Mouse (Mus musculus): ENCODE data around the gene Gm20388. TPM values are rescaled to one million over a fixed set of nuclear protein-coding genes. Genes with fewer than 3 reads are reported as not detected.

The Gm20388 gene
- total RNA-seq, 2 experiments from 2014 or later, result 2.4 to 2.6 TPM

- DNase-seq (ENCODE audit: extremely low spot score in 1 of 2, low spot score in 2 of 2), result no peak
- no peak for TF ChIP-seq CTCF (IDR thresholded peaks at IDR 0.05)
- intact Hi-C loops (cut with DNase I), result no loop called here
- H3K4me3 ChIP-seq, result no peak overlapping the region
- no peak overlapping the region for H3K27ac ChIP-seq
Observed at GRCm38 (mm10) chr8:123134149-123134713, 3223.6 kb downstream of the Gm20388 start.

DNA sequence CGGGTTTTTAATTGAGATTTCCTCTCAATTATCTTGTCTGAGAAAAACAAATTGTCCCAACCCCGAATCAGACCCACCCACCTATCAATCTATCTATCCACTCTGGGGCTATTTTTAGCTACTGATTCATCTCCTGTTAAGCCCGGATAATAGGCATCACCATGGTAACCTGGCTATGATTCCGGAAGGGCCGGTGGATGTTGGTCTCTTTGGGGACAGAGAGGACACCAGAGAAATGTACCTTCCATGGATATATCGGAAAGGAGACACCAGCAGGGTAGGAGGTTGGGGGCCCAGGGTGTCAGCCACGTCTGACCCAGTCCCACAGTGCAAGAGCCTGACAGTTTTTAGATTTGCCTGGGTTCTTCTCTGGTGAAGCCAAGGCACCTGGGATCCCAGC, 3224.8 kb downstream of the Gm20388 start:
- Histone ChIP-seq H3K4me3 (no peak overlapping the region), H3K27ac (no peak overlapping the region)
- no peak for DNase-seq (ENCODE audit: extremely low spot score in 1 of 2, low spot score in 2 of 2)
- TF ChIP-seq CTCF (IDR thresholded peaks at IDR 0.05), result no peak
- intact Hi-C loops (cut with DNase I), result no loop called here

- no peak overlapping the region for H3K27ac ChIP-seq
Observed at GRCm38 (mm10) chr8:123135806-123136205, 3225.2 kb downstream of the Gm20388 start.

DNA sequence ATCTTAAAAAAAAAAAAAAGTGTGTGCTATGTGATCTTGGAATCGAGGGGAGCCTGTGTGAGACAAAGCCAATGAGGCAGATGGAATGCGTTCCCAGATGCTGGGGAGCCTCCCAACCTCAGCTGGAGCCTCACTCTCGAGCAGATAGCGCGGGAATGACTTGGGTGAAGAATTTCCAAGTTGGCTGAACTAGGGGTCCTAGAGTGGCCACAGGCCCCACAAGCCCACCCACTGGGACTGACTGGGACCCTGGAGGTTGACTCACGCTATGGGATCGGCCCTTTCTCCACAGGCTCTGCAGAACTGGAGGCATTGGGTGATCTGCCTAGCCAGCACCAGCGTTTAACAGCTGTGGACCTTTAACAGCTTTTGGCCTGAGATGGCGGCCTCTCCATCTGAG, 3225.6 kb downstream of the Gm20388 start:
- Histone ChIP-seq H3K4me3 (no peak overlapping the region), H3K27ac (no peak overlapping the region)
- TF ChIP-seq CTCF (IDR thresholded peaks at IDR 0.05), result no peak
- DNase-seq (ENCODE audit: extremely low spot score in 1 of 2, low spot score in 2 of 2), result no peak
- intact Hi-C loops (cut with DNase I), result loop anchor here (2.0 kb wide), 1 partner anchor 13 kb away; no protein-coding TSS in a partner anchor

More at GRCm38 (mm10) chr8:123135806-123136205, 3225.2 kb downstream of the Gm20388 start:
- intact Hi-C loops (cut with DNase I), result loop anchor here (2.0 kb wide), 1 partner anchor 13 kb away; no protein-coding TSS in a partner anchor
- no peak for TF ChIP-seq CTCF (IDR thresholded peaks at IDR 0.05)
- no peak overlapping the region for H3K4me3 ChIP-seq
- no peak for DNase-seq (ENCODE audit: extremely low spot score in 1 of 2, low spot score in 2 of 2)

DNA sequence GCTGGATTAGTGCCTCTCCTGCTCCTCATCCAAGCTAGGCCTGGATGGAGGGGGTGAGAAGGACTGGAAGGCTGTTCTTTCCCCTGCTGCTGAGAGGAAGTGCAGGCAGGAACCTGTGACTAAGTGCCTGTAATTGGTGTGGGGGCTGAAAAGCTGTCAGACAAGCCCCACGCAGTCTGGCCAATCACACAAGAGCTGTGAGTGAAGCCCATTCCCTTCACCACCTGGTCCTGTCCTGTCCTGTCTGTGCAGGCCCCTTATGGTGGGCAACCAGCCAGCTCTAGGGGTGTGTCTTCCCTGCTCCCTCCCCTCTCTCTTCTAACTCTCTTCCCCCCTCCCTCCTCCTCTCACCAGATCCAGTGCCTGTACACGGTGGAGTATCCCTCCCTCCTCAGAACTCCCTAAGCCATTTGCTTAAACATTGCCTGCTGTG, 3227.0 kb downstream of the Gm20388 start:
- TF ChIP-seq CTCF (IDR thresholded peaks at IDR 0.05), result no peak
- peak; percentile 63 to 65 for DNase-seq (ENCODE audit: extremely low spot score in 1 of 2, low spot score in 2 of 2)
- intact Hi-C loops (cut with DNase I), result loop anchor here (2.0 kb wide), 1 partner anchor 15 kb away; no protein-coding TSS in a partner anchor
- no peak overlapping the region for H3K4me3 ChIP-seq
- H3K27ac ChIP-seq, result no peak overlapping the region

- TF ChIP-seq CTCF (IDR thresholded peaks at IDR 0.05), result no peak
- no peak for DNase-seq (ENCODE audit: extremely low spot score in 1 of 2, low spot score in 2 of 2)
- Histone ChIP-seq H3K27ac (no peak overlapping the region), H3K4me3 (no peak overlapping the region)
- intact Hi-C loops (cut with DNase I), result no loop called here
Observed at GRCm38 (mm10) chr8:123138741-123139140, 3228.1 kb downstream of the Gm20388 start.

- intact Hi-C loops (cut with DNase I), result no loop called here
- H3K27ac ChIP-seq, result no peak overlapping the region
Observed at GRCm38 (mm10) chr8:123141741-123142462, 3231.3 kb downstream of the Gm20388 start.

DNA sequence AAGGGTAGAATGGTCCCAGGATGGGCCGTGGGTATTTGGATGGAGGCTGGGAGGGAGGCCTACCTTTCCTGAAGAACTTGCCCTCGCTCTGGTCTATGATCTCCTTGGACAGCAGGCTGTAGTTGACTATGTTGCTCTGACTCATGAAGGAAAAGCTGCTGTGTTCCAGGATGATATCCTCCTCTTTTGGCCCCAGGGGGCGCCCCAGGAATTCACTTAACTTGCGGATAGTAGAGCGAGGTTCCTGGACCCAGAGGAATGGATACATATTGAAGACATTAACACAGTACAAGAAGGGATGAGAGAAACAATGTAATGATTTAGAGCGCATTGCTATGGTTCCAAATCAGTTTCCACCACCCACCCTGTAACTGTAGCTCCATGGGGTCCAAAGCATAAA, 3234.6 kb downstream of the Gm20388 start:
- TF ChIP-seq CTCF (IDR thresholded peaks at IDR 0.05), result peak; percentile 35
- Histone ChIP-seq H3K27ac (no peak overlapping the region), H3K4me3 (no peak overlapping the region)
- no peak for DNase-seq (ENCODE audit: extremely low spot score in 1 of 2, low spot score in 2 of 2)
- intact Hi-C loops (cut with DNase I), result loop anchor here (5.0 kb wide), 1 partner anchor 42 kb away; the partner anchor contains the start of gene Dpep1

More at GRCm38 (mm10) chr8:123141741-123142462, 3231.3 kb downstream of the Gm20388 start:
- peak; percentile 55 to 69 for DNase-seq (ENCODE audit: extremely low spot score in 1 of 2, low spot score in 2 of 2)
- TF ChIP-seq CTCF (IDR thresholded peaks at IDR 0.05), result no peak
- H3K4me3 ChIP-seq, result no peak overlapping the region

- no peak for TF ChIP-seq CTCF (IDR thresholded peaks at IDR 0.05)
- Histone ChIP-seq H3K27ac (peak overlapping the region; percentile 5; the same call in 1 of the 2 replicates), H3K4me3 (no peak overlapping the region)
- DNase-seq (ENCODE audit: extremely low spot score in 1 of 2, low spot score in 2 of 2), result no peak
- intact Hi-C loops (cut with DNase I), result loop anchor here (5.0 kb wide), 1 partner anchor 41 kb away; the partner anchor contains the start of gene Dpep1
Observed at GRCm38 (mm10) chr8:123146390-123146789, 3235.7 kb downstream of the Gm20388 start.

GRCm38 (mm10) chr8:123150737-123151171, 3240.1 kb downstream of the Gm20388 start:
- Histone ChIP-seq H3K4me3 (no peak overlapping the region), H3K27ac (no peak overlapping the region)
- TF ChIP-seq CTCF (IDR thresholded peaks at IDR 0.05), result no peak
- DNase-seq (ENCODE audit: extremely low spot score in 1 of 2, low spot score in 2 of 2), result no peak
- intact Hi-C loops (cut with DNase I), result no loop called here

DNA sequence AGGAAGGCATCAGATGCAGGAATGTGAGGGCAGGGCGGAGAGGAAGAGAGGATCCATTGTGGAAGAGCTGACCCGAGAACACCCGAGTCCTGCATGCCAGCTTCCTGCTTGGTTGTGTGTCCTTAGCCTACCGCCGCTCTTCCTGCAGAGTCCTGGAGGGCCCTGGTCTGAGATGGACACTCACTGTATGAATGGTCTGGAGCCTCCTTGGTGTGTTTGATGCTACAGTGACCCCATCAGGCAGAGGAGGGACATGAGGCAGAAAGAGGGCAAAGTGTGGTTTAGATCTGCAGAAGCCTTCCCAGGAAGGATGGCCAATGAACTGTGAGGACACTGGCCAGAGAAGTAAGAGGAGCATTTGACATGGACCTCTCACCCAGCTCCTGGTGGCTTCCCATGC, 3244.5 kb downstream of the Gm20388 start:
- H3K4me3 ChIP-seq, result no peak overlapping the region
- no peak for DNase-seq (ENCODE audit: extremely low spot score in 1 of 2, low spot score in 2 of 2)
- TF ChIP-seq CTCF (IDR thresholded peaks at IDR 0.05), result peak; percentile 25
- intact Hi-C loops (cut with DNase I), result no loop called here
- no peak overlapping the region for H3K27ac ChIP-seq

- DNase-seq (ENCODE audit: extremely low spot score in 1 of 2, low spot score in 2 of 2), result no peak
- no peak for TF ChIP-seq CTCF (IDR thresholded peaks at IDR 0.05)
- H3K4me3 ChIP-seq, result no peak overlapping the region
- intact Hi-C loops (cut with DNase I), result no loop called here
- no peak overlapping the region for H3K27ac ChIP-seq
Observed at GRCm38 (mm10) chr8:123156070-123156773, 3245.6 kb downstream of the Gm20388 start.
